Mouse (Mus musculus) heart, embryonic 14.5 days (tissue): ENCODE measurements around the gene Pnpla1. TPM values are rescaled to one million over a fixed set of nuclear protein-coding genes. Genes with fewer than 3 reads are reported as not detected.
A peak's percentile ranks its signal among the peaks of the same experiment; 100 is the strongest.

Experiments used
- ATAC-seq: fragments of 200-750 bp; cut with Nextera tagmentation; 2 replicates; pipeline ENCODE4 v1.8.0; 2017; ENCODE audit warnings: low read depth, moderate TSS enrichment; ENCODE audit not compliant: insufficient number of reproducible peaks, insufficient read depth, low FRiP score
- H3K27ac ChIP-seq, 2 experiments: fragments of 200-500 bp in 1 of 2; fragments of 300-500 bp in 1 of 2; sonication (generic) in 1 of 2; replicated peaks in 1 of 2; 2 replicates each; pipeline ENCODE4 v1.5.1; 2012 to 2014; ENCODE audit warnings: low read depth in 2 of 2, low read length in 2 of 2, control low read depth in 1 of 2, mild to moderate bottlenecking in 1 of 2, mixed read lengths in 1 of 2; ENCODE audit not compliant: control insufficient read depth in 1 of 2, insufficient read depth in 1 of 2
- H3K27me3 ChIP-seq: fragments of 300-500 bp; sonication (generic); 2 replicates; pipeline ENCODE4 v1.6.1; 2014; ENCODE audit warnings: mild to moderate bottlenecking, low read length, control low read depth; ENCODE audit not compliant: control insufficient read depth, insufficient read depth
- H3K36me3 ChIP-seq: fragments of 300-500 bp; sonication (generic); 2 replicates; pipeline ENCODE4 v1.6.1; 2014; ENCODE audit warnings: mild to moderate bottlenecking, control low read depth, low read length, mixed read lengths; ENCODE audit not compliant: control insufficient read depth, insufficient read depth
- H3K4me1 ChIP-seq, 2 experiments: fragments of 200-500 bp in 1 of 2; fragments of 300-500 bp in 1 of 2; sonication (generic) in 1 of 2; 2 replicates each; pipeline ENCODE4 v1.6.1; 2012 to 2014; ENCODE audit warnings: low read length in 2 of 2, control low read depth in 1 of 2, mixed read lengths in 1 of 2; ENCODE audit not compliant: control insufficient read depth in 2 of 2, insufficient read depth in 2 of 2
- H3K4me2 ChIP-seq: fragments of 300-500 bp; sonication (generic); 2 replicates; pipeline ENCODE4 v1.6.1; 2014; ENCODE audit warnings: mild to moderate bottlenecking, low read length
- H3K4me3 ChIP-seq, 2 experiments: fragments of 200-500 bp in 1 of 2; fragments of 300-500 bp in 1 of 2; sonication (generic) in 1 of 2; 2 replicates each; pipeline ENCODE4 v1.5.1; 2012 to 2014; ENCODE audit warnings: low read length in 2 of 2, mild to moderate bottlenecking in 2 of 2, control low read depth in 1 of 2, low read depth in 1 of 2, moderate library complexity in 1 of 2; ENCODE audit not compliant: control insufficient read depth in 1 of 2, insufficient read depth in 1 of 2
- H3K9ac ChIP-seq: fragments of 300-500 bp; sonication (generic); 2 replicates; pipeline ENCODE4 v1.6.1; 2014; ENCODE audit warnings: mild to moderate bottlenecking, low read length
- H3K9me3 ChIP-seq: fragments of 300-500 bp; sonication (generic); 2 replicates; pipeline ENCODE4 v1.6.1; 2016; ENCODE audit warnings: low read length, control low read depth; ENCODE audit not compliant: control insufficient read depth
- WGBS: fragments of 180-500 bp; shearing (Covaris S2); extraction: QIAGEN DNeasy Blood & Tissue Kit; methylation state at CpG from one replicate; pipeline ENCODE4 v1.1.7; 2014; 5-methylcytosine and 5-hydroxymethylcytosine counted together
- polyA plus RNA-seq: library from polyadenylated mRNA; unstranded; fragments of >200 nt; fragmentation: Nextera tagmentation; extraction: Ambion mirVana; gene quantifications from 2 replicates; pipeline ENCODE4 v1.2.1, GENCODE M21; 2014

Pnpla1 gene
- polyA plus RNA-seq, 1 experiment from 2014 or later: not detected

DNA sequence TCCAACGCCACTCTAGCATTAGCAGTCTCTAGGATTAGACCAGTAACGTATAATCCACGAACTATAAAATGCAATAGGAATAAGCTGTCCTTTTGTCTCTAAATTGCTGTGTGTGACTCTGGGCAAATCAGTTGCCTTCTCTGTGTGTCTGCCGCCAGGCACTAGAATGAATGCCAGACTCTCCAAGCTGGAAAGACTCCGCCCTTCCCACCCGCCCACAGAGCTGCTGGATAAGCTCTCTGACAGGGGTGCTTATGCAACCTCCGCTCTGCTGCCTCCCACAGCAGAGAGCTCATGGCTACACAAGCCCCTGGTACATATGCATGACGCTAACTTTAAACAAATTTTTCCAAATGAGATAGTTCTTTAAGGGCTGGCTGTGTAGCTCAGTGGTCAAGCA lies 17.1 kb downstream of the Pnpla1 start:
- H3K4me2 ChIP-seq: peak overlapping the region; percentile 3; the same call in 1 of the 2 replicates
- no peak overlapping the region for H3K4me3 ChIP-seq

DNA sequence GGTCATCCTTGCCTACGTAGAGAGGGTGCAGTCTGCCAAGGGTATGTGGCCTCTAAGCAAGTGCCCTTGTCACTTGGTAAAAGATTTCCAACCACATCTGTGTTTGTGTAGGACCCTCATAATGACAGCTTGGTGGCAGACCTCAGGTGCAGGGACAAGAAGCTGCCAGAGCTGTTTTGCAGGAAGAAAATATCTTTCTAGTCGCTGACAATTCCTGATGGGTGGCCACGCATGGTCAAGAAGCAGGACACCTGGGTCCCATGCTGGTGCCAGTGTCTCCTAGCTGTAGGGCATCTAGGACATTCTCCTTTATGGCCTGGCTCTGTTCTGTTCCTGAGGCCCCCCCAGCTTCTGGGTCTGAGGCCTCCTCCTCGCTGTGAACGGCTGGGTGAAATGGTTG lies 18.1 kb downstream of the Pnpla1 start:
- H3K9ac ChIP-seq: no peak overlapping the region
- no peaks in the 10 kb centered on the region for H3K36me3 ChIP-seq
- H3K4me1 ChIP-seq: peaks cover 9 to 10% of the 10 kb centered on the region in 2 experiments
- 73% methylated on average over 5 of the region's 5 CpGs for WGBS
- H3K9me3 ChIP-seq: no peaks in the 10 kb centered on the region
- no peak for ATAC-seq
- H3K4me2 ChIP-seq: no peak overlapping the region
- H3K27ac ChIP-seq: no peak overlapping the region
- peaks cover 13% of the 10 kb centered on the region for H3K27me3 ChIP-seq
- no peak overlapping the region for H3K4me3 ChIP-seq

More for the DNA sequence above, 17.1 kb downstream of the Pnpla1 start:
- Histone ChIP-seq H3K27me3 (peaks cover 5% of the 10 kb centered on the region), H3K4me1 (peaks cover 9 to 10% of the 10 kb centered on the region in 2 experiments), H3K9ac (no peak overlapping the region), H3K9me3 (no peaks in the 10 kb centered on the region), H3K27ac (peak overlapping the region; percentile 29 to 40; a peak in 2 of 4 replicates), H3K36me3 (no peaks in the 10 kb centered on the region)
- WGBS: 25% methylated on average over 8 of the region's 8 CpGs
- ATAC-seq: peak; percentile 43; the same call in 1 of the 2 replicates

DNA sequence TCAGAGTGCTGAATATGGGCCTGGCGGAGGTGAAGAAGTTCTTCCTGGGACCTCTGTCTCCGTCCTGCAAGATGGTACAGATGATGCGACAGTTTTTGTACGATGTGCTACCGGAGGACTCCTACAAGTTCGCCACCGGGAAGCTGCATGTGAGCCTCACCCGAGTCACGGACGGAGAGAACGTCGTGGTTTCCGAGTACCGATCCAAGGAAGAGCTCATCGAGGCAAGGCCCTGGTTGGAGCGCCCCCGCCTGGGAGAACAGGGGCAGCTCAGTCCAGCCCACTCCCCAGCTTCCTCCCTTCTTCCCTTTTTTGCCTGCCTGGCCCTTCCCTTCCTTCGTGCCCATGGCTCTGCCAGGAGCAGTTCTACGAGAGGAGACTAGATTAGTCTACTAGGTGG lies 18.6 kb downstream of the Pnpla1 start:
- Histone ChIP-seq H3K9me3 (no peaks in the 10 kb centered on the region), H3K9ac (no peak overlapping the region), H3K4me2 (no peak overlapping the region; the same call in 1 of the 2 replicates), H3K27ac (no peak overlapping the region), H3K27me3 (peaks cover 15% of the 10 kb centered on the region), H3K4me3 (no peak overlapping the region), H3K36me3 (no peaks in the 10 kb centered on the region), H3K4me1 (peaks cover 9 to 10% of the 10 kb centered on the region in 2 experiments)
- ATAC-seq: no peak
- 15% methylated on average over 19 of the region's 19 CpGs for WGBS

DNA sequence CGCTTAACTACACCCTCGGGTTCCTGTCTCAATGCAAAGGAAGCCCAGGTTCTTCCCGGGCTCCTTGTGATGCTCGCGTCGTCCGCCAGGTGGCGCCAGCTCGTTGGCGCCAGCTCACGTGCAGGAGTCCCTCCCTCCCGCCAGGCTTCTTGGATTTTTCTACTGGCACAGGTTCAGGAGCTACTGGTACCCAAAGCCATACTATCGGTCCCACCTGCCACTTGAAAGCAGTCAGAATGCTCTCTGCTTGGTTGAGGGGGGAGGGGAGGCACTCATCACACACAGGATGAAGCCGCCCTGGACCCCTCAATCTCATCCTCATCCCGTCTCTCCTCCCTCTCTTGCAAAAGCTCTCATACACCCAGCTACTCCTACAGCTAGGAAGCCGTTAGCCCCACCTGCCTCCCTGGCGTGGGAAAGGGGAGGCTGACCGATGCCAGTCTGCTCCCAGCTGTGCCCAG lies 21.8 kb downstream of the Pnpla1 start:
- Histone ChIP-seq H3K4me1 (peaks cover 7 to 8% of the 10 kb centered on the region in 2 experiments), H3K27me3 (peaks cover 15% of the 10 kb centered on the region), H3K4me3 (no peak overlapping the region), H3K9me3 (no peaks in the 10 kb centered on the region), H3K27ac (no peak overlapping the region), H3K36me3 (no peaks in the 10 kb centered on the region), H3K9ac (no peak overlapping the region), H3K4me2 (peak overlapping the region; percentile 12; the same call in 1 of the 2 replicates)
- ATAC-seq: no peak
- whole genome bisulfite sequencing: 6% methylated on average over 18 of the region's 18 CpGs

DNA sequence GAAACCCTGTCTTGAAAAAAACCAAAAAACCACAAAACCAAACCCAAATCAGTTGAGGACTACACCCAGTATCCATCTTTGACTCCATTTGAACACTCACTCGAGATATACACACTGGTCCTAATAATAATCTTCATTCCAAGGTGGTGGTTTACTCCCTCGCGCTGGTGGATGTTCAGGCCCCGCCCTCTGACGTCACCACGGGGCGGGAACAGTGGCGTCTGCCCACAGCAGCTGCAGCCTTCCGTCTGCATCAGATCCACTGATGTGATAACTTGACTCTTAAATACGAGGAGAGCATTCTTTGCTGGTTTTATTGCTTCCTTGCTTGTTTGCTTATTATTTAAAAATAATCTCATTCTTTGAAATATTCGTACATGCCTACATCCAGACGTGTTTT lies 24.1 kb downstream of the Pnpla1 start:
- Histone ChIP-seq H3K4me1 (no peaks in the 10 kb centered on the region), H3K9me3 (no peaks in the 10 kb centered on the region), H3K36me3 (no peaks in the 10 kb centered on the region), H3K9ac (no peak overlapping the region), H3K4me3 (no peak overlapping the region), H3K27me3 (peaks cover 15% of the 10 kb centered on the region), H3K4me2 (peak overlapping the region; percentile 47), H3K27ac (no peak overlapping the region)
- 4% methylated on average over 12 of the region's 12 CpGs for WGBS
- ATAC-seq: no peak

DNA sequence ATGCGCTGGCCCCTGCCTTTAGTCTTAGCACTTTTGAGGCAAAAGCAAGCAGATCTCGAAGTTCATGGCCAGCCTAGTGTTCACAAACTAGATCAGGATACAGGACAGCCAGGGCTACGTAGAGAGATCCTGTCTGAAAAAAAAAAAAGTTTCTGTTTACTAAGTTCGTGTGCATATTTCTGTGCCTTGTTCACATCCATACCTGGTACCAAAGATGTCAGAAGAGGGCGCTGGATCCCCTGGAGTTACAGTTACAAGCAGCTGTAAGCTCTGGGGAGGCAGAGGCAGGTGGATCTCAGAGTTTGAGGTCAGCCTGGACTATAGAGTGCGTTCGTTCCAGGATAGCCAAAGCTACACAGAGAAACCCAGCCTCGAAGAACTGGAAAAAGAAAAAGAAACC lies 24.6 kb downstream of the Pnpla1 start:
- WGBS: 50% methylated on average over 8 of the region's 8 CpGs
- no peaks in the 10 kb centered on the region for H3K9me3 ChIP-seq
- H3K4me3 ChIP-seq: no peak overlapping the region
- H3K27me3 ChIP-seq: peaks cover 15% of the 10 kb centered on the region
- H3K4me2 ChIP-seq: peak overlapping the region; percentile 47
- H3K4me1 ChIP-seq: no peaks in the 10 kb centered on the region
- no peak overlapping the region for H3K27ac ChIP-seq
- H3K36me3 ChIP-seq: no peaks in the 10 kb centered on the region
- no peak overlapping the region for H3K9ac ChIP-seq
- no peak for ATAC-seq

DNA sequence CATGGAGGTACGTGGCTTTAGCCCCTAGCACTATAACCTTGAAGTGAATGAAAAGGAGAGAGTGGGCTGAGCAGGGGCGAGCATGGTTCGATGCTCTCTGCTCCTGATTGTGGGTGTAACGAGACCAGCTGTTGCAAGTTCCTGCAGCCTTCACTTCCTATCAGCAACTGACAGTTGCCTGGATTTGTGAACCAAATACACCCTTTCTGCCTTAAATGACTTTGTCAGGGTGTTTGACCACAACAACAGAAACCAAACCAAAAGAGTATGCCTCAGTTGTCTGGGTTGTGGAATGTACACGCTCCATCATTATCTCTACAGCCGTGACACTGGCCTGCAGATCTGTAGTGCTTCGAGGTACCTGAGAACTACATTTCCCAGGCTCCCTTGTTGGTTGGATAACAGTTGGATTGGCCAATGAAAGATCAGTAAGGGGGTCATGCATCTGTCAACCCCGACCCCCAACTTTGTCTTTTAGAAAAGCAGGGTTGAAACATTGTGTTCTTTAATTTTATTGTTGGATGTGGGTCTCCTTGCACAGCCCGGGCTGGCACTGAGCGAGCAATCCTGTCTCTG lies 25.8 kb downstream of the Pnpla1 start:
- no peak overlapping the region for H3K27ac ChIP-seq
- ATAC-seq: no peak
- 48% methylated on average over 10 of the region's 10 CpGs for WGBS
- 0 out of 2 replicates have a peak, but pooled peaks cover 4% of the 10 kb centered on the region for H3K9me3 ChIP-seq
- no peak overlapping the region for H3K9ac ChIP-seq
- no peak overlapping the region for H3K4me2 ChIP-seq
- H3K27me3 ChIP-seq: peaks cover 12% of the 10 kb centered on the region
- no peaks in the 10 kb centered on the region for H3K36me3 ChIP-seq
- no peaks in the 10 kb centered on the region for H3K4me1 ChIP-seq
- H3K4me3 ChIP-seq: no peak overlapping the region

DNA sequence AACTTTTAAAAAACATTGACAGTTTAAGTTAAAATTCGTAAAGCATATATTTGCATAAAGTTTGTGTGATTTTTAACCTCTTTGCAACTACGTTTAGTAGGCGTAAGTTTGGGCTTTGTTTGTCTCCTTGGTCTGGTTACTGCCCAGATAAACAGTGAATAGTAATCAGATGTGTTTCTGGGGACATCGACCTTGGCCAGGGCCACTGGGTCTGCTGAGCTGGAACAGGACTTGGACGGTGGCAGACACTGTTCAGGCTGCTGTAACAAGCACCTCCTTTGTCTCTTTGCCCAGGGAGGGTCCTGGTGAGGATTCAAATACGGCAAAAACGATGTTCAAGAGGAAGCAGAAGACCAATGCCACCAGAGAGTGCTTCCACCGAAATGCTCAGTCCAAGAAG lies 27.0 kb downstream of the Pnpla1 start:
- H3K4me3 ChIP-seq: no peak overlapping the region
- 0 out of 2 replicates have a peak, but pooled peaks cover 4% of the 10 kb centered on the region for H3K9me3 ChIP-seq
- no peak overlapping the region for H3K4me2 ChIP-seq
- H3K27ac ChIP-seq: no peak overlapping the region
- H3K4me1 ChIP-seq: no peaks in the 10 kb centered on the region
- H3K36me3 ChIP-seq: no peaks in the 10 kb centered on the region
- peaks cover 11% of the 10 kb centered on the region for H3K27me3 ChIP-seq
- 77% methylated on average over 8 of the region's 8 CpGs for WGBS
- no peak for ATAC-seq
- H3K9ac ChIP-seq: no peak overlapping the region
